Mouse (Mus musculus): Measurements from ENCODE around the gene Nfkbib. TPM values are rescaled to one million over a fixed set of nuclear protein-coding genes. Genes with fewer than 3 reads are reported as not detected.
A peak's percentile ranks its signal among the peaks of the same experiment; 100 is the strongest.

Gene Nfkbib
- polyA plus RNA-seq, 1 experiment from 2014 or later, result 43.1 TPM

DNA sequence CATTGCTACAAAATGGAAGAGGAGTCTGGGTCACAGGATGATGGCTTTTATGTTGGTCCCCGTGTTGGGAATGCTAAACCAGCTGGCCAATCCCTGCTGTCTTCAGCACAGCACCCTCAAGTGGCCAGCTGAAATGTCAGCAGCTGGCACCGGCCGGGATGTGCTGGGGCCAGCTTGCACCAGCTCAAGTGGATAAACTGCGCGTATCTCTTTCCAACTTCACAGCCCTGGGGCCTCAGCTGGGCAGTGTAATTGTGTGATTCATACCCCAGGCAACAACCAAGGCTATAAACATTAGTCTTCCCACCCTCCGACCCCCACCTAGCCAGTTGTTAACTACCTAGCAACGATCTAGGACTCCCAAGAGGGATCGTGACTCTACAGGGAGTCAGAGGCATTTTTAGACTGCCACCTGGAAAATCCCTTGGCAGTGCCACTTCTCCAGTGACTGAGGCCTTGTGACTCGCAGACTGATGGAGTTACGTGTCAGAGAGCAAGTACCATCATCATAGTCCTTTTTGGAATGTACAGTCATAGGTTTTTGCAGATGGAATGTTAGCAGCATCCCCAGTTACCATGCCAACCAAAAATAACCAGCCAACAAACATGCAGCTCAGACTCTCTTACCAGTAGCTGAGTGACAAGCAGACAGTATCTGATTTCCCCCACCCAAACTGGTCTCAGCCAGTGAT is 39.5 kb downstream of the Nfkbib start:
- no peaks in the 10 kb centered on the region for H3K36me3 ChIP-seq
- H3K4me2 ChIP-seq, result no peak overlapping the region
- H3K4me1 ChIP-seq, result peaks cover 9% of the 10 kb centered on the region
- H3K27ac ChIP-seq, result no peak overlapping the region
- peaks cover 28% of the 10 kb centered on the region for H3K27me3 ChIP-seq (replicated peaks)
- 60% methylated on average over 10 of the region's 10 CpGs for WGBS (ENCODE audit: insufficient replicate concordance)
- H3K9ac ChIP-seq, result no peak overlapping the region
- ATAC-seq, result no peak
- H3K9me3 ChIP-seq (replicated peaks), result peaks cover 18% of the 10 kb centered on the region
- H3K4me3 ChIP-seq, result no peak overlapping the region

DNA sequence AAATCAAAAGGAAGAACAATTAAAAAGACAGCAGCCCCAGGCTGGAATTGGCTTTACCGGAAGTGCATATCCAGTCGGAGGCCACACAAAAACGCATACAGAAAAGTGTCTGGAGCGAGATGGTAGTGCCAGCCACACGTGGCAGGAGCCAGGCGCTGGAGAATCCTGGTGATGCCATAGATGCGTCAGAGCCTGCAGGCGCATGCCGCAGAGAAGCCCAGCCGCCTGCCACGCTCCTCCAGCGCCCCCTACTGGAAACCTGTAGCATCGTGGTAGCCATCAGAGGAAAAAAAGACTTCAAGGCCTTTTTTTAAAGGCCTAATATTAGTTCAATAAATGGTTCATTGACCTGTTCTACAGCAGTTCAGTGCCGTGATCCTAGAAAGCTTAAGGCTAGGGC is 40.7 kb downstream of the Nfkbib start:
- H3K36me3 ChIP-seq, result no peaks in the 10 kb centered on the region
- no peaks in the 10 kb centered on the region for H3K4me1 ChIP-seq
- no peak overlapping the region for H3K4me2 ChIP-seq
- WGBS (ENCODE audit: insufficient replicate concordance), result 11% methylated on average over 14 of the region's 14 CpGs
- H3K27ac ChIP-seq, result no peak overlapping the region
- peaks cover 17% of the 10 kb centered on the region for H3K27me3 ChIP-seq (replicated peaks)
- ATAC-seq, result no peak
- H3K4me3 ChIP-seq, result no peak overlapping the region
- H3K9ac ChIP-seq, result no peak overlapping the region
- peaks cover 14% of the 10 kb centered on the region for H3K9me3 ChIP-seq (replicated peaks)

GRCm38 (mm10) chr7:28724613-28725012 is 42.7 kb downstream of the Nfkbib start:
- Histone ChIP-seq H3K4me1 (no peaks in the 10 kb centered on the region), H3K4me2 (no peak overlapping the region), H3K36me3 (no peaks in the 10 kb centered on the region), H3K27ac (no peak overlapping the region), H3K27me3 (replicated peaks) (0 out of 2 replicates have a peak, but pooled peaks cover 8% of the 10 kb centered on the region), H3K9ac (no peak overlapping the region), H3K4me3 (no peak overlapping the region), H3K9me3 (replicated peaks) (peaks cover 7% of the 10 kb centered on the region)
- no peak for ATAC-seq
- 80% methylated on average over 2 of the region's 2 CpGs for WGBS (ENCODE audit: insufficient replicate concordance)

GRCm38 (mm10) chr7:28722079-28722478 is 45.2 kb downstream of the Nfkbib start:
- no peaks in the 10 kb centered on the region for H3K36me3 ChIP-seq
- ATAC-seq, result no peak
- H3K27me3 ChIP-seq (replicated peaks), result 0 out of 2 replicates have a peak, but pooled peaks cover 3% of the 10 kb centered on the region
- H3K9me3 ChIP-seq (replicated peaks), result peaks cover 7% of the 10 kb centered on the region
- 0 out of 2 replicates have a peak, but pooled peaks cover 3% of the 10 kb centered on the region for H3K4me1 ChIP-seq
- no peak overlapping the region for H3K4me3 ChIP-seq
- WGBS (ENCODE audit: insufficient replicate concordance), result 84% methylated on average over 7 of the region's 7 CpGs
- H3K4me2 ChIP-seq, result no peak overlapping the region
- no peak overlapping the region for H3K9ac ChIP-seq
- H3K27ac ChIP-seq, result no peak overlapping the region

- whole genome bisulfite sequencing (ENCODE audit: insufficient replicate concordance), result 70% methylated on average over 3 of the region's 3 CpGs
- H3K4me3 ChIP-seq, result no peak overlapping the region
- ATAC-seq, result no peak
These were observed 46.4 kb downstream of the Nfkbib start for GRCm38 (mm10) chr7:28720753-28721537.

DNA sequence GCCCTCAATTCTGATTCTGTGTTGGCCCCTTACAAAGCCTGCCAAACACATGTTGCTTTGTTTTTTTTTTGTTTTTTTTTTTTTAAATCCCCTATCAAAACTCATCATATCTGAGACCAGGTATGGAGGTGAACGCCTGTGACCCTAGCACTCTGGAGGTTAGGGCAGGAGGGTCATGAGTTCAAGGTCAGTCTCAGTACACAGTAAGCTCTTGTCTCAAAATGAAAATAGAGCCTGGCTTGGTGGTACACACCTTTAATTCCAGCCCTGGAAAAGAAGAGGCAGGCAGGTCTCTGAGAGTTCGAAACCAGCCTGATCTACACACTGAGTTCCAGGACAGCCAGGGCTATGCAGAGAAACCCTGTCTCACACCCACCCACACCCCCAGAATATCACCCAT is 47.7 kb downstream of the Nfkbib start:
- H3K36me3 ChIP-seq, result no peaks in the 10 kb centered on the region
- WGBS (ENCODE audit: insufficient replicate concordance), result 69% methylated on average over 2 of the region's 2 CpGs
- H3K27me3 ChIP-seq (replicated peaks), result peaks cover 17% of the 10 kb centered on the region; the same call in 1 of the 2 replicates
- no peak overlapping the region for H3K4me3 ChIP-seq
- peaks cover 12% of the 10 kb centered on the region for H3K4me1 ChIP-seq
- ATAC-seq, result no peak
- no peak overlapping the region for H3K9ac ChIP-seq
- H3K27ac ChIP-seq, result no peak overlapping the region
- peaks cover 6% of the 10 kb centered on the region for H3K9me3 ChIP-seq (replicated peaks)
- no peak overlapping the region for H3K4me2 ChIP-seq

More at GRCm38 (mm10) chr7:28720753-28721537, 46.4 kb downstream of the Nfkbib start:
- Histone ChIP-seq H3K9me3 (replicated peaks) (peaks cover 7% of the 10 kb centered on the region), H3K4me1 (peaks cover 12% of the 10 kb centered on the region), H3K27ac (no peak overlapping the region), H3K27me3 (replicated peaks) (peaks cover 7% of the 10 kb centered on the region; the same call in 1 of the 2 replicates), H3K4me2 (no peak overlapping the region), H3K36me3 (no peaks in the 10 kb centered on the region), H3K9ac (no peak overlapping the region)

GRCm38 (mm10) chr7:28719159-28719558 is 48.2 kb downstream of the Nfkbib start:
- H3K9ac ChIP-seq, result no peak overlapping the region
- no peaks in the 10 kb centered on the region for H3K36me3 ChIP-seq
- H3K4me1 ChIP-seq, result peaks cover 12% of the 10 kb centered on the region
- H3K9me3 ChIP-seq (replicated peaks), result peaks cover 1% of the 10 kb centered on the region
- no peak overlapping the region for H3K27ac ChIP-seq
- WGBS (ENCODE audit: insufficient replicate concordance), result 41% methylated on average over 4 of the region's 4 CpGs
- ATAC-seq, result no peak
- no peak overlapping the region for H3K4me3 ChIP-seq
- peaks cover 17% of the 10 kb centered on the region; the same call in 1 of the 2 replicates for H3K27me3 ChIP-seq (replicated peaks)
- H3K4me2 ChIP-seq, result no peak overlapping the region

DNA sequence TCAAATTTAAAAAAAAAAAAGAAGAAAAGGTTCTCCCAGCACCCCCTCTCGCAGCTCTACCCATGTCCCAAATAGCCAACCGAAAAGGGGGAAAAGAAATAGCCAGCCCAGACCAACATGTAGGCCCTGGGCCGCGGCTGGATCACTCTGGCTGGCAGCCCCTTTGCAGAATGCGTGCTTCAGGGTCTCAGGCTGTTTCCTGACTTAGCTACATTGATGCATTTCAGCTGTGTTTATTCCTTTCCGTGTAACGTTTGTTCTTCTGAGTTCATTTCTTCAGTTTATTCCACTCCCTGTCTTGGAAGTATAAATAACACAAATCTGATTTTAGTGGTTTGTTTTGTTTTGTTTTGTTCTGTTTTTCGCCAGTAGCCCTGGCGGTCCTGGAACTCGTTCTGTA is 49.6 kb downstream of the Nfkbib start:
- 65% methylated on average over 10 of the region's 10 CpGs for WGBS (ENCODE audit: insufficient replicate concordance)
- Histone ChIP-seq H3K27ac (no peak overlapping the region), H3K4me1 (peaks cover 12% of the 10 kb centered on the region), H3K9me3 (replicated peaks) (no peaks in the 10 kb centered on the region), H3K4me3 (no peak overlapping the region), H3K27me3 (replicated peaks) (peaks cover 17% of the 10 kb centered on the region; the same call in 1 of the 2 replicates), H3K36me3 (no peaks in the 10 kb centered on the region), H3K9ac (no peak overlapping the region), H3K4me2 (no peak overlapping the region)
- no peak for ATAC-seq

GRCm38 (mm10) chr7:28716590-28717281 is 50.6 kb downstream of the Nfkbib start, which contains the start of gene Fbxo17:
Fbxo17 (plus strand) TSS chr7:28716804.
- Histone ChIP-seq H3K4me2 (peak within 1 kb of the TSS; percentile 74), H3K9me3 (replicated peaks) (no peaks in the 10 kb centered on the region), H3K27me3 (replicated peaks) (peaks cover 17% of the 10 kb centered on the region; the same call in 1 of the 2 replicates), H3K4me1 (peaks cover 12% of the 10 kb centered on the region), H3K4me3 (peak within 1 kb of the TSS; percentile 51), H3K36me3 (no peaks in the 10 kb centered on the region), H3K27ac (no peak within 1 kb of the TSS), H3K9ac (peak within 1 kb of the TSS; percentile 57; the same call in 1 of the 2 replicates)
- peak; percentile 27; the same call in 1 of the 2 replicates for ATAC-seq
- 5% methylated on average over 36 of the region's 36 CpGs for WGBS (ENCODE audit: insufficient replicate concordance)

DNA sequence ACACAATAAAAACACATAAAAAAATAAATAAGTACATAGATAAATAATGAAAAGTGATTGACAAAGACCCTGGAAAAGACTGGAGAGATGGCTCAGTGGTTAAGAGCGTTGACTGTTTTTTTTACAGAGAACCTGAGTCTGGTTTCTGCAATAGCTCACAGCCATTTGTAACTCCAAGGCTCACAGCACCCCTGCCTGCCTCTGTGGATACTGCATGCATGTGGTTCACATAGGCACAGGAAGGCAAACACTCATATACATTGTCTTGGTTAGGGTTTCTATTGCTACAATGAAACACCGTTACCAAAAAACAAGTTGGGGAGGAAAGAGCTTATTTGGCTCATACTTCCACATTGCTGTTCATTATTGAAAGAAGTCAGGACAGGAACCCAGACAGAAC is 51.7 kb downstream of the Nfkbib start:
- Histone ChIP-seq H3K36me3 (no peaks in the 10 kb centered on the region), H3K27ac (no peak overlapping the region), H3K9me3 (replicated peaks) (no peaks in the 10 kb centered on the region), H3K4me2 (no peak overlapping the region), H3K9ac (no peak overlapping the region), H3K4me1 (peaks cover 12% of the 10 kb centered on the region), H3K27me3 (replicated peaks) (peaks cover 17% of the 10 kb centered on the region; the same call in 1 of the 2 replicates), H3K4me3 (no peak overlapping the region)
- no peak for ATAC-seq
- 77% methylated on average over 2 of the region's 2 CpGs for WGBS (ENCODE audit: insufficient replicate concordance)

- H3K4me3 ChIP-seq, result no peak overlapping the region
- peaks cover 12% of the 10 kb centered on the region for H3K4me1 ChIP-seq
- ATAC-seq, result no peak
- no peak overlapping the region for H3K27ac ChIP-seq
- H3K9ac ChIP-seq, result no peak overlapping the region
- no peaks in the 10 kb centered on the region for H3K9me3 ChIP-seq (replicated peaks)
- H3K4me2 ChIP-seq, result no peak overlapping the region
- WGBS (ENCODE audit: insufficient replicate concordance), result 62% methylated on average over 5 of the region's 5 CpGs
- H3K36me3 ChIP-seq, result no peaks in the 10 kb centered on the region
- H3K27me3 ChIP-seq (replicated peaks), result peaks cover 17% of the 10 kb centered on the region; the same call in 1 of the 2 replicates
These were observed 52.6 kb downstream of the Nfkbib start for GRCm38 (mm10) chr7:28714667-28715066.

Data from liver, embryonic 12.5 days (tissue).